ENCODE assay signal across 19 mouse cellular contexts in genomic region chr15:86342637-86343375, GRCm38 (mm10).
DNase-seq lines count a peak whose midpoint lies in the region; ATAC-seq lines count a peak whose summit lies in the region.
"Had no signal": no experiment of that assay in that cellular context is flagged by ENCODE, and none has a peak within 500 bp of the region (broad histone marks: within the 10 kb centered on the region; RNA-seq: fewer than 3 reads in every experiment).

No protein-coding gene starts in this region.

- DNase-seq in spleen, postnatal 36 days (ENCODE audit: low spot score in 2 of 2), result peak; percentile 49 to 55
- DNase-seq in spleen, adult 18-20 months, result no peak
- DNase-seq in splenic B cell, adult 2 months (ENCODE audit: low read depth, low spot score), result peak; percentile 25
- DNase-seq in kidney, postnatal 25 days, result no peak
- no peak for DNase-seq in left cerebral cortex, adult 8-10 months (ENCODE audit: low spot score in 2 of 2)
- DNase-seq in cerebellum, adult 18-20 months, result no peak
- DNase-seq: cerebellum, postnatal 36 days; gastrocnemius, adult 2 months; heart, adult 18-20 months; kidney, adult 8-10 months; kidney, postnatal 4 days; layer of hippocampus, postnatal 36 days had no signal

- ATAC-seq in inflammation-experienced regulatory T-cells, adult 6 months, result peak; percentile 81
- ATAC-seq: forebrain, embryonic 15.5 days had no signal

- no peaks in the 10 kb centered on the region; the same call in 1 of the 2 replicates for H3K36me3 ChIP-seq in splenic B cell, adult 2 months (ENCODE audit: control insufficient read depth, insufficient read depth, low read length, poor library complexity, severe bottlenecking)
- H3K36me3 ChIP-seq: embryonic facial prominence, embryonic 10.5 days; forebrain, embryonic 15.5 days; heart, embryonic 15.5 days; limb, embryonic 13.5 days; liver, embryonic 15.5 days had no signal

- no peaks in the 10 kb centered on the region for H3K27me3 ChIP-seq in splenic B cell, adult 2 months (ENCODE audit: control insufficient read depth, insufficient read depth, low read length, poor library complexity, severe bottlenecking)
- H3K27me3 ChIP-seq: CH12.LX; forebrain, embryonic 15.5 days; heart, embryonic 15.5 days; liver, embryonic 15.5 days had no signal

Comparison
In these comparisons a context has a peak if more than half of its experiments do, and no peak if none do; other contexts are left out.
1. DNase-seq: peak in spleen, postnatal 36 days (2 of 2) and splenic B cell, adult 2 months (single experiment); none in spleen, adult 18-20 months (0 of 2), kidney, postnatal 25 days (0 of 2), left cerebral cortex, adult 8-10 months (0 of 2) and cerebellum, adult 18-20 months (0 of 2).